Comparison of ENCODE assay signal across 7 mouse cellular contexts in the genomic region with DNA sequence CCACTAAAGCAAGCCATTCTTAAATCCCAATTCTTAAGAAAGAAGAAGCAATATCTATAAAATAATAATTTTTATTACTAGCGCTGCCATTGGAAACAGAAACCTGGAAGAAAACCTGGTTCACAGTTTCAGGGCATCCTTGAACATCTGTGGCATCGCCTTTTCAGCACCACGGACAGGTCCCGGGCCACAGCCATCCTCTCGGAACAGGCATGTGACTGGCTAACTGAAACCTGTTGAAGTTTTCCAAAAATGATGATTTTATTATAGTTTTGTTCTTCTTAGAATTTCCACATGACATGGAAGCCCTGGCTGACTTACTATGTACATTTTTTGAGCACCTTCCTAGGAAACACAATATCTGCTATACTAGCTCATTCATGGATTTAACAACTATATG. TPM values are rescaled to one million over a fixed set of nuclear protein-coding genes. Genes with fewer than 3 reads are reported as not detected.
A peak's percentile ranks its signal among the peaks of the same experiment; 100 is the strongest.
DNase-seq lines count a peak whose midpoint lies in the region; ATAC-seq and TF ChIP-seq lines count a peak whose summit lies in the region.

No protein-coding gene starts in this region.

- H3K4me1 ChIP-seq in lung, embryonic 14.5 days (ENCODE audit: insufficient read depth) = no peaks in the 10 kb centered on the region
- no peaks in the 10 kb centered on the region for H3K4me1 ChIP-seq in MEL (ENCODE audit: control insufficient read depth in 1 of 2, insufficient read depth in 2 of 2, low read length in 2 of 2)
- H3K4me1 ChIP-seq in liver, postnatal 0 days (ENCODE audit: insufficient read depth) = 0 out of 2 replicates have a peak, but pooled peaks cover 3% of the 10 kb centered on the region

- no peak for TF ChIP-seq CTCF in lung, embryonic 14.5 days (IDR thresholded peaks at IDR 0.05; ENCODE audit: low read depth)
- TF ChIP-seq CTCF in MEL (IDR thresholded peaks at IDR 0.05 in 2 of 3, conservative IDR thresholded peaks at IDR 0.05 in 1 of 3; ENCODE audit: control insufficient read depth in 1 of 3, insufficient read depth in 1 of 3, low read depth in 2 of 3, low read length in 3 of 3, poor library complexity in 1 of 3, severe bottlenecking in 1 of 3) = no peak
- no peak for TF ChIP-seq CTCF in liver, postnatal 0 days (IDR thresholded peaks at IDR 0.05; ENCODE audit: low read depth)

- peak; percentile 86 for DNase-seq in lung, embryonic 14.5 days
- no peak for DNase-seq in lung, adult 18-20 months
- DNase-seq in MEL (ENCODE audit: low read depth, low spot score) = peak; percentile 76
- DNase-seq in liver, postnatal 0 days = peak; percentile 59
- no peak for DNase-seq in spleen, postnatal 36 days (ENCODE audit: low spot score in 2 of 2)
- DNase-seq in lung, postnatal 4 days = no peak

- TF ChIP-seq POLR2A in MEL (IDR thresholded peaks at IDR 0.05; ENCODE audit: control insufficient read depth in 1 of 2, insufficient read depth in 1 of 2, low read depth in 1 of 2, low read length in 2 of 2, poor library complexity in 1 of 2) = no peak

- no peaks in the 10 kb centered on the region for H3K36me3 ChIP-seq in lung, embryonic 14.5 days (ENCODE audit: insufficient read depth)
- no peaks in the 10 kb centered on the region; a peak in 1 of 4 replicates for H3K36me3 ChIP-seq in MEL (ENCODE audit: control insufficient read depth in 1 of 2, insufficient read depth in 2 of 2, low read length in 2 of 2)
- H3K36me3 ChIP-seq in liver, postnatal 0 days (replicated peaks; ENCODE audit: insufficient read depth, low read length) = no peaks in the 10 kb centered on the region

- no peaks in the 10 kb centered on the region for H3K27me3 ChIP-seq in lung, embryonic 14.5 days (ENCODE audit: insufficient read depth, low read length)
- H3K27me3 ChIP-seq in MEL (ENCODE audit: control insufficient read depth in 1 of 2, insufficient read depth in 2 of 2, low read length in 2 of 2) = no peaks in the 10 kb centered on the region
- no peaks in the 10 kb centered on the region for H3K27me3 ChIP-seq in liver, postnatal 0 days (ENCODE audit: insufficient read depth, low read length)

- 14% methylated on average over 5 of the region's 5 CpGs for WGBS in lung, embryonic 14.5 days
- 28% methylated on average over 5 of the region's 5 CpGs for WGBS in liver, postnatal 0 days (ENCODE audit: insufficient replicate concordance)

- TF ChIP-seq EP300 in MEL (IDR thresholded peaks at IDR 0.05; ENCODE audit: low read depth in 1 of 2, low read length in 2 of 2) = no peak
- TF ChIP-seq EP300 in liver, postnatal 0 days (IDR thresholded peaks at IDR 0.05; ENCODE audit: low read depth) = no peak

- no peak overlapping the region for H3K9ac ChIP-seq in lung, embryonic 14.5 days
- no peak overlapping the region for H3K9ac ChIP-seq in MEL (ENCODE audit: control insufficient read depth, low read depth, low read length, poor library complexity, severe bottlenecking)
- no peak overlapping the region for H3K9ac ChIP-seq in liver, postnatal 0 days (replicated peaks)

- no peak for ATAC-seq in lung, embryonic 14.5 days (ENCODE audit: insufficient read depth)
- ATAC-seq in common myeloid progenitor, adult 5-6 weeks (replicated peaks; ENCODE audit: low read depth, poor library complexity, severe bottlenecking) = peak; percentile 48
- no peak for ATAC-seq in liver, postnatal 0 days

- no peak overlapping the region for H3K27ac ChIP-seq in lung, embryonic 14.5 days (ENCODE audit: low read depth)
- H3K27ac ChIP-seq in MEL (ENCODE audit: control insufficient read depth, low read depth, low read length) = no peak overlapping the region
- no peak overlapping the region for H3K27ac ChIP-seq in liver, postnatal 0 days (ENCODE audit: low read depth)

- no peak overlapping the region for H3K4me2 ChIP-seq in lung, embryonic 14.5 days
- H3K4me2 ChIP-seq in liver, postnatal 0 days (ENCODE audit: low read depth, low read length) = no peak overlapping the region

- H3K79me2 ChIP-seq in MEL (ENCODE audit: control insufficient read depth, insufficient read depth, low read length, poor library complexity) = no peaks in the 10 kb centered on the region

- no peak overlapping the region for H3K4me3 ChIP-seq in lung, embryonic 14.5 days (ENCODE audit: low read depth, low read length)
- no peak overlapping the region for H3K4me3 ChIP-seq in MEL (ENCODE audit: control insufficient read depth in 1 of 2, insufficient read depth in 1 of 2, low read depth in 2 of 2, low read length in 2 of 2)
- no peak overlapping the region for H3K4me3 ChIP-seq in liver, postnatal 0 days (ENCODE audit: low read depth, low read length)

- H3K9me3 ChIP-seq in lung, embryonic 14.5 days (ENCODE audit: low read depth, low read length) = no peaks in the 10 kb centered on the region
- H3K9me3 ChIP-seq in MEL (replicated peaks; ENCODE audit: insufficient read depth, low read length) = no peaks in the 10 kb centered on the region
- no peaks in the 10 kb centered on the region for H3K9me3 ChIP-seq in liver, postnatal 0 days (ENCODE audit: low read length)

- TF ChIP-seq RAD21 in MEL (IDR thresholded peaks at IDR 0.05; ENCODE audit: low read depth, low read length) = no peak

TF ChIP-seq in MEL, 35 proteins besides CTCF, POLR2A, EP300 and RAD21:
- TF ChIP-seq CHD2 (IDR thresholded peaks at IDR 0.05; ENCODE audit: low read length) = no peak
- TF ChIP-seq MAFK (IDR thresholded peaks at IDR 0.05; ENCODE audit: borderline replicate concordance, low read depth, low read length) = no peak
- 0 out of 2 replicates have a peak, but pooled peaks have one; percentile 39 for TF ChIP-seq MYC (IDR thresholded peaks at IDR 0.05; ENCODE audit: low read depth, low read length)
- peak; percentile 58 for TF ChIP-seq USF1 (IDR thresholded peaks at IDR 0.05; ENCODE audit: low read depth, low read length)
- no peak for TF ChIP-seq ZMIZ1 (IDR thresholded peaks at IDR 0.05; ENCODE audit: low read depth, low read length)
- peak; percentile 86 for TF ChIP-seq SIN3A (IDR thresholded peaks at IDR 0.05; ENCODE audit: low read length)
- no peak for TF ChIP-seq E2F4 (IDR thresholded peaks at IDR 0.05; ENCODE audit: borderline replicate concordance, low read depth, low read length)
- no peak for TF ChIP-seq NELFE (IDR thresholded peaks at IDR 0.05; ENCODE audit: low read depth, low read length)
- no peak for TF ChIP-seq TAL1 (IDR thresholded peaks at IDR 0.05; ENCODE audit: low read length)
- peak; percentile 95 for TF ChIP-seq MXI1 (IDR thresholded peaks at IDR 0.05; ENCODE audit: low read depth, low read length)
- no peak for TF ChIP-seq GATA1 (IDR thresholded peaks at IDR 0.05; ENCODE audit: low read depth, low read length)
- TF ChIP-seq TCF12 (IDR thresholded peaks at IDR 0.05; ENCODE audit: low read depth, low read length) = no peak
- no peak for TF ChIP-seq ELF1 (IDR thresholded peaks at IDR 0.05; ENCODE audit: low read depth, low read length)
- peak; percentile 37; the same call in 1 of the 2 replicates for TF ChIP-seq MAX (IDR thresholded peaks at IDR 0.05; ENCODE audit: low read length)
- TF ChIP-seq CHD1 (IDR thresholded peaks at IDR 0.05; ENCODE audit: low read depth, low read length) = no peak
- no peak for TF ChIP-seq HCFC1 (IDR thresholded peaks at IDR 0.05; ENCODE audit: low read depth, low read length)
TF ChIP-seq in MEL: peak in this region for 5.

RNA-seq across cellular contexts. Expression of gene Otulin, which starts 24.5 kb away (rescaled TPM):
- 39.2 and 41.8 TPM in 2 replicates for polyA plus RNA-seq in lung, embryonic 14.5 days (2014; fragmentation: Nextera tagmentation; extraction: Ambion mirVana)
- 64.2 and 65.5 TPM in 2 replicates for total RNA-seq in MEL (2012; rRNA removed)
- 10 to 100 TPM in 1 of 2 experiments, not detected in 1; 70.6 TPM for polyA plus RNA-seq in MEL (2012; ENCODE audit: insufficient read depth in 1 of 2, insufficient read length in 2 of 2, low read depth in 1 of 2, low replicate concordance in 2 of 2, missing spikeins in 1 of 2)
- total RNA-seq in common myeloid progenitor, adult 5-6 weeks (2017) = 30.4 and 37.0 TPM in 2 replicates
- polyA plus RNA-seq in liver, postnatal 0 days (2015; fragmentation: Nextera tagmentation; extraction: Ambion mirVana) = 20.8 and 23.5 TPM in 2 replicates

RNA-seq across cellular contexts. Expression of gene Otulinl, which starts 26.4 kb away (rescaled TPM):
- 15.6 and 15.8 TPM in 2 replicates for polyA plus RNA-seq in lung, embryonic 14.5 days (2014; fragmentation: Nextera tagmentation; extraction: Ambion mirVana)
- total RNA-seq in MEL (2012; rRNA removed) = 0.42 and 0.50 TPM in 2 replicates
- polyA plus RNA-seq in MEL (2012; ENCODE audit: insufficient read depth in 1 of 2, insufficient read length in 2 of 2, low read depth in 1 of 2, low replicate concordance in 2 of 2, missing spikeins in 1 of 2) = under 1 TPM in 1 of 2 experiments, not detected in 1; 0.14 TPM
- 18.7 and 19.6 TPM in 2 replicates for total RNA-seq in common myeloid progenitor, adult 5-6 weeks (2017)
- polyA plus RNA-seq in liver, postnatal 0 days (2015; fragmentation: Nextera tagmentation; extraction: Ambion mirVana) = 12.3 and 13.7 TPM in 2 replicates

Comparison
In these comparisons a context has a peak if more than half of its experiments do, and no peak if none do; other contexts are left out.
1. DNase-seq: peak in lung, embryonic 14.5 days (single experiment), MEL (single experiment) and liver, postnatal 0 days (single experiment); none in lung, adult 18-20 months (0 of 2), spleen, postnatal 36 days (0 of 2) and lung, postnatal 4 days (0 of 2).
2. RNA of gene Otulinl, which starts 26.4 kb away (polyA plus RNA-seq): 15.6 to 15.8 TPM in lung, embryonic 14.5 days and 12.3 to 13.7 TPM in liver, postnatal 0 days; 0.14 TPM in MEL; every median in the first group is over 10 times any median in the second.